Mouse (Mus musculus) neural tube, embryonic 11.5 days (tissue): ENCODE results near the gene Hykk. TPM values are rescaled to one million over a fixed set of nuclear protein-coding genes. Genes with fewer than 3 reads are reported as not detected.
A peak's percentile ranks its signal among the peaks of the same experiment; 100 is the strongest.

ENCODE experiments used
- ATAC-seq: fragments of 200-750 bp; cut with Nextera tagmentation; 2 replicates; pipeline ENCODE4 v1.8.0; 2017; ENCODE audit warnings: moderate number of reproducible peaks, mild to moderate bottlenecking, moderate TSS enrichment, moderate library complexity; ENCODE audit not compliant: insufficient read depth, low FRiP score, low TSS enrichment
- DNase-seq: peaks from one replicate; pipeline ENCODE4 v3.0.0-alpha.2; 2015; ENCODE audit warnings: low spot score
- H3K27ac ChIP-seq: fragments of 300-500 bp; sonication (generic); 2 replicates; pipeline ENCODE4 v1.5.1; 2014; ENCODE audit warnings: low read depth, mild to moderate bottlenecking, low read length
- H3K27me3 ChIP-seq: fragments of 300-500 bp; sonication (generic); 2 replicates; pipeline ENCODE4 v1.6.1; 2014; ENCODE audit warnings: mild to moderate bottlenecking, low read length, mixed read lengths; ENCODE audit not compliant: control insufficient read depth, insufficient read depth
- H3K36me3 ChIP-seq: fragments of 300-500 bp; sonication (generic); 2 replicates; pipeline ENCODE4 v1.6.1; 2014; ENCODE audit warnings: mild to moderate bottlenecking, low read length, moderate library complexity, mixed read lengths; ENCODE audit not compliant: control insufficient read depth, insufficient read depth
- H3K4me1 ChIP-seq: fragments of 300-500 bp; sonication (generic); 2 replicates; pipeline ENCODE4 v1.6.1; 2014; ENCODE audit warnings: low read length, mixed read lengths; ENCODE audit not compliant: control insufficient read depth, insufficient read depth
- H3K4me2 ChIP-seq: fragments of 300-500 bp; sonication (generic); 2 replicates; pipeline ENCODE4 v1.6.1; 2014; ENCODE audit warnings: low read depth, mild to moderate bottlenecking, moderate library complexity
- H3K4me3 ChIP-seq: fragments of 300-500 bp; sonication (generic); 2 replicates; pipeline ENCODE4 v1.5.1; 2014; ENCODE audit warnings: low read depth, low read length
- H3K9ac ChIP-seq: fragments of 300-500 bp; sonication (generic); 2 replicates; pipeline ENCODE4 v1.6.1; 2014; ENCODE audit warnings: mild to moderate bottlenecking, low read length
- H3K9me3 ChIP-seq: fragments of 300-500 bp; sonication (generic); 2 replicates; pipeline ENCODE4 v1.6.1; 2016; ENCODE audit warnings: low read length; ENCODE audit not compliant: control insufficient read depth
- WGBS: fragments of 180-500 bp; shearing (Covaris S2); extraction: QIAGEN DNeasy Blood & Tissue Kit; methylation state at CpG from one replicate; pipeline ENCODE4 v1.1.7; 2014; 5-methylcytosine and 5-hydroxymethylcytosine counted together
- polyA plus RNA-seq: library from polyadenylated mRNA; unstranded; fragments of >200 nt; fragmentation: Nextera tagmentation; extraction: Ambion mirVana; gene quantifications from 2 replicates; pipeline ENCODE4 v1.2.1, GENCODE M21; 2014

The Hykk gene
- polyA plus RNA-seq = 4.8 and 5.1 TPM in 2 replicates

DNA sequence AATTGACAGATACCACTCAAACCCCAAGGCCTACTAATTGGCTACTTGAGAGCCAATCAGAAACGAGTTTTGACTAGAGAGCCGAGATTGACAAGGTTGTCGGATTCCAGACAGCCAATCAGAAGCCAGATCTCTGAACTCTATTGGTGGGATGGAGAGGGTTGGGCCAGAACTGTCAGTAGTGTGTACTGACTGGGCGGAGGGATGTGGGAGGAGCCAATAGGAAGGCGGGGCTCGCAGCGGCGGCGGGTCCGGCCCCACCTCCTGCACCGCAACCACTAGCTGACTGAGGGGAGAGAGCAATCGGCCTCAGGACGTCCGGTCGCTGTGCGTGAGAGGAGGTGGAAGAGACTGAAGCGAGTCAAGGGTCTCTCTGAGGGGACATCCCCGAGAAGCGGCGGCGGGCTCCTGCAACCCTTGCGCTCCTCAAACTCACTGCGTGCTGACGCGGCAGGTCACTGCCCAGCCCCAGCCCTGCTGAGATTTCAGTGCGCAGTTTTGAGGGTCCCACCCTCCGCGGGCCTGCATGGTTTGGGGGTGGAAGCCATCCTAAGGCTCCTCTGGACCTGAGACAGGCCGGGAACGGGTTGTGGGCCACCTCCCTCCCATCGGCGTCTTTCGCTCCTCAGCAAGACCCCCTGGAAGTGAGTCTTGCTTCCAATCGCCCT is at the start of gene Hykk:
Hykk (plus strand) TSS at position 274 of the 668 bp plus-strand sequence.
- Histone ChIP-seq H3K4me2 (peak within 1 kb of the TSS; percentile 97), H3K36me3 (no peaks in the 10 kb centered on the region), H3K4me3 (peak within 1 kb of the TSS; percentile 64), H3K27me3 (no peaks in the 10 kb centered on the region), H3K9ac (peak within 1 kb of the TSS; percentile 73), H3K9me3 (no peaks in the 10 kb centered on the region), H3K27ac (no peak within 1 kb of the TSS), H3K4me1 (peaks cover 4% of the 10 kb centered on the region; the same call in 1 of the 2 replicates)
- peak; percentile 90 for DNase-seq
- WGBS = under 1% methylated on average over 34 of the region's 34 CpGs
- peak; percentile 98 for ATAC-seq

DNA sequence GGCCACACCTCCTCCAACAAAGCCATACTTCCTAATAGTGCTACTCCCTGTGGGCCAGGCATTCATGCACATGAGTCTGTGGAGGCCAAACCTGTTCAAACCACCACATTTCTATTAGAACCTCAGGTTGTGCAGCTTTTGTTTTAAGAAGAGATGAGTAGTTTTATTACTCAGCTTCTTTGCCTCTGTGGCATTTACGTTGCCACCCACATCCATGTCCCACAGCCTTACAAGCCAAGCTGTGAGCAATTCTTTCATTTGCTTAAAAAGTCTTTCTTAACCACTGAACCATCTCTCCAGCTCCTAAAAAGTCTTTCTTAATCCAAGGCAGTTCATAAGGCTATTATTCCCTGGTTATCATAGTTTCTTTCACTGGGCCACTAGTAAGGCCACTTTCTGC is 38.3 kb upstream of the Hykk start:
- 84% methylated on average over 1 of the region's 1 CpGs for WGBS
- no peaks in the 10 kb centered on the region for H3K27me3 ChIP-seq
- no peak overlapping the region for H3K4me3 ChIP-seq
- H3K4me1 ChIP-seq = no peaks in the 10 kb centered on the region
- ATAC-seq (no peak), DNase-seq (no peak)
- H3K36me3 ChIP-seq = peaks cover 6% of the 10 kb centered on the region
- no peak overlapping the region for H3K27ac ChIP-seq
- no peak overlapping the region for H3K4me2 ChIP-seq
- no peak overlapping the region for H3K9ac ChIP-seq
- H3K9me3 ChIP-seq = no peaks in the 10 kb centered on the region

DNA sequence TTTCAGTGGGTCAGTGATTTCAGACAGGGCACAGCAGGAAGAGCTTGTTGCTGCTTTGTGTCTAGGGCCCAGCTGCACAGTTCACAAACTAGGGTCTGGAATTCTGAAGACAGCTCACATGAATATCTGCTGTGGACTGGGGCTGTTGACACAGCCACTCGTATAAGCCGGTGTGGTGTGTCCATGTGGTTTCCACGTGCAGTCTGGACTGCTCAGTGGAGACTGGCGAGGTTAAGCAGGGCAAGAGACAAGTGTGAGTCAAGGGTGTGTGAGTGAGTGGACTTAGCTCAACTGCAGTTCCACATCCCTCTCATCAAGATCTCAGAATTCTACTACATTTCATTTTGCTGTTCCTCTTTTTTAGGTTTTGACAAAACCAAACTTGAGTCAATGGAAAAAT is 25.0 kb upstream of the Hykk start:
- Histone ChIP-seq H3K4me2 (no peak overlapping the region), H3K36me3 (peaks cover 9% of the 10 kb centered on the region), H3K9me3 (no peaks in the 10 kb centered on the region), H3K27ac (no peak overlapping the region), H3K4me3 (no peak overlapping the region), H3K9ac (no peak overlapping the region), H3K4me1 (no peaks in the 10 kb centered on the region), H3K27me3 (no peaks in the 10 kb centered on the region)
- WGBS = 80% methylated on average over 4 of the region's 4 CpGs
- ATAC-seq (no peak), DNase-seq (peak; percentile 10)

DNA sequence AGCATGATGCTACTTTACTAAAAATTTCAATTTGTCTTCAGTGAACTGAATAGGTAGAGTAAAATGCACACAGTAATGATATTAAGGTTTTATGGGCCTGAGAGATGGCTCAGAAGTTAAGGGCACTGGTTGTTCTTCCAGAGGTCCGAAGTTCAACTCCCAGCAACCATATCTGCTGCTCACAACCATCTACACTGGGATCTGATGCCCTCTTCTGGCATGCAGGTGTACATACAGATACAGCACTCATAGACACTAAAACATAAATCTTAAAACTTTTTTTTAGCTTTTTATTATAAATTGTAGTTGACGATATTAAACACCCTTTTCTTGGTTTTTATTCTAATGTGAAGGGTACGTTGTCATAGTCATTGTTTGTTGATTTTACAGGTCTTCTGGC is 20.0 kb upstream of the Hykk start:
- Histone ChIP-seq H3K27ac (no peak overlapping the region), H3K4me1 (no peaks in the 10 kb centered on the region), H3K4me2 (no peak overlapping the region), H3K9me3 (no peaks in the 10 kb centered on the region), H3K27me3 (no peaks in the 10 kb centered on the region), H3K4me3 (no peak overlapping the region), H3K36me3 (peaks cover 12% of the 10 kb centered on the region; the same call in 1 of the 2 replicates), H3K9ac (no peak overlapping the region)
- DNase-seq (no peak), ATAC-seq (no peak)
- 94% methylated on average over 3 of the region's 3 CpGs for WGBS

DNA sequence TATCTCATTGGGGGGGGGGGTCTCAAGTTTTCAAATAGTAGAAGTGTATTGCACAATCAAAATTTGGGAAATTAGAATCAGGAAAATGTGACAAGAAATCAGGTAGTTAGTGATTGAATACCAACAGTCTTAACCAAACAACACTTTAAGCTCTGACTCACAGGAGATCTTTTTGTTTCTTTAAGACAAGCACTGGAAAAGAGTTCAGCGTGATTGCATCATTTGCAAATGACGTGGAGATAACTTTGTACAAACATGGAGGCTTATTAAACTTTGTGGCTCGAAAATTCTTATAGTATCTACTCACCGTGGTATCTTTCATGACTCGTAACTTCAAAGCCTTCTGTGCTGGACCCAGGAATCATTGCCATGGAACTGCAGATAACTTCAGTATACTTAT is 7.6 kb upstream of the Hykk start:
- Histone ChIP-seq H3K9ac (no peak overlapping the region), H3K4me2 (no peak overlapping the region), H3K4me3 (no peak overlapping the region), H3K27ac (no peak overlapping the region), H3K27me3 (no peaks in the 10 kb centered on the region), H3K9me3 (no peaks in the 10 kb centered on the region), H3K4me1 (no peaks in the 10 kb centered on the region), H3K36me3 (peaks cover 6% of the 10 kb centered on the region)
- DNase-seq = no peak
- 94% methylated on average over 5 of the region's 5 CpGs for WGBS
- no peak for ATAC-seq

- no peak for ATAC-seq
Measured at GRCm38 (mm10) chr9:54915576-54915975, 1.5 kb upstream of the Hykk start.

DNA sequence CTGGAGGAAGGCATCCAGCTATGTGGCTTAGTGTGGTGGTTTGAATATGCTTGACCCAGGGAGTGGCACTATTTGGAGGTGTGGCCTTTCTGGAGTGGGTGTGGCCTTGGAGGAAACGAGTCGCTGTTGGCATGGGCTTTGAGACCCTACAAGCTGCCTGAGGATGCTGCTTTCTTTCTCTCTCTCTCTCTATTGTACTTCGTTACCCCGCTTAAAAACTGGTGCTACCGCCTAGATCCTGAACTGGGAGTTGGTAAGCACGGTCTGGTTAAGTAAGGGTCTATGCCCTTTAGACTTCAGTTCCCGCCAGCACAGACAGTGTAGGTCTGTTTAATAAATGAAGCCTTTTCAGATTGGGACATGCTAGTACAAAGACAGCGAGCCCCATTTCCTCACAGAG is 682 bp upstream of the Hykk start:
- Histone ChIP-seq H3K27ac (no peak overlapping the region), H3K4me2 (peak overlapping the region; percentile 97), H3K4me1 (peaks cover 4% of the 10 kb centered on the region; the same call in 1 of the 2 replicates), H3K36me3 (no peaks in the 10 kb centered on the region), H3K4me3 (no peak overlapping the region), H3K9me3 (no peaks in the 10 kb centered on the region), H3K9ac (no peak overlapping the region), H3K27me3 (no peaks in the 10 kb centered on the region)
- 80% methylated on average over 8 of the region's 8 CpGs for WGBS
- DNase-seq (no peak), ATAC-seq (0 out of 2 replicates have a peak, but pooled peaks have one; percentile 14)

More at GRCm38 (mm10) chr9:54915576-54915975, 1.5 kb upstream of the Hykk start:
- H3K4me3 ChIP-seq = no peak overlapping the region
- no peak overlapping the region for H3K9ac ChIP-seq
- H3K36me3 ChIP-seq = no peaks in the 10 kb centered on the region
- no peak overlapping the region for H3K27ac ChIP-seq
- no peak overlapping the region for H3K4me2 ChIP-seq
- no peaks in the 10 kb centered on the region for H3K27me3 ChIP-seq
- H3K9me3 ChIP-seq = no peaks in the 10 kb centered on the region
- DNase-seq = no peak
- peaks cover 4% of the 10 kb centered on the region; the same call in 1 of the 2 replicates for H3K4me1 ChIP-seq
- 72% methylated on average over 7 of the region's 7 CpGs for WGBS

DNA sequence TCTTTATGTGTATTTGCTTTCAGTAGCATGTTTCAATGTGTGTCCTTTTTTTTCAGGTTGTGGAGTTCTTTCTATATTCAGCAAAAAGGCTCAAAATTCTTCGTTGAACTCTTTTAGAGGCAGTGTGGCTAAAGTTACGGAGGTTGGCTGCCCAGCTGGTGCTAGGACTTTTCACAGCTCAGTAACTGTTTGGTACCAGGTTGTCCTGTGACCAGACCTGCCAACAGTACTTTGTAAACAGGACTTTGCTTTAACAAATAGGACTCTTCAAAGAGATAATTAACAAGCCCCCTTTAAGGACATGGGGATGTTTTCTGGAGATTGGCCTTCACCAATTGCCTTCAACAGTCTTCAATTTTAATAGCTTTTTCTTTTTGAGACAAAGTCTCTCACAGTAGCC is 1.1 kb downstream of the Hykk start:
- H3K4me3 ChIP-seq = no peak overlapping the region
- H3K36me3 ChIP-seq = no peaks in the 10 kb centered on the region
- WGBS = 79% methylated on average over 2 of the region's 2 CpGs
- no peak for DNase-seq
- H3K4me2 ChIP-seq = no peak overlapping the region; the same call in 1 of the 2 replicates
- ATAC-seq = no peak
- H3K9ac ChIP-seq = no peak overlapping the region
- H3K27me3 ChIP-seq = no peaks in the 10 kb centered on the region
- H3K4me1 ChIP-seq = peaks cover 4% of the 10 kb centered on the region; the same call in 1 of the 2 replicates
- H3K9me3 ChIP-seq = no peaks in the 10 kb centered on the region
- no peak overlapping the region for H3K27ac ChIP-seq

- DNase-seq (no peak), ATAC-seq (no peak)
- 96% methylated on average over 5 of the region's 5 CpGs for WGBS
- Histone ChIP-seq H3K9ac (no peak overlapping the region), H3K36me3 (no peaks in the 10 kb centered on the region), H3K4me3 (no peak overlapping the region), H3K27me3 (no peaks in the 10 kb centered on the region), H3K9me3 (no peaks in the 10 kb centered on the region), H3K4me2 (no peak overlapping the region), H3K4me1 (peaks cover 4% of the 10 kb centered on the region; the same call in 1 of the 2 replicates), H3K27ac (no peak overlapping the region)
Measured at GRCm38 (mm10) chr9:54918781-54919180, 1.7 kb downstream of the Hykk start.
